Mouse (Mus musculus): ENCODE data around the gene Nol11. TPM values are rescaled to one million over a fixed set of nuclear protein-coding genes. Genes with fewer than 3 reads are reported as not detected.

Gene Nol11
- 72.9 and 74.5 TPM in 2 replicates for polyA plus RNA-seq (2014; fragmentation: Nextera tagmentation; extraction: Ambion mirVana)

DNA sequence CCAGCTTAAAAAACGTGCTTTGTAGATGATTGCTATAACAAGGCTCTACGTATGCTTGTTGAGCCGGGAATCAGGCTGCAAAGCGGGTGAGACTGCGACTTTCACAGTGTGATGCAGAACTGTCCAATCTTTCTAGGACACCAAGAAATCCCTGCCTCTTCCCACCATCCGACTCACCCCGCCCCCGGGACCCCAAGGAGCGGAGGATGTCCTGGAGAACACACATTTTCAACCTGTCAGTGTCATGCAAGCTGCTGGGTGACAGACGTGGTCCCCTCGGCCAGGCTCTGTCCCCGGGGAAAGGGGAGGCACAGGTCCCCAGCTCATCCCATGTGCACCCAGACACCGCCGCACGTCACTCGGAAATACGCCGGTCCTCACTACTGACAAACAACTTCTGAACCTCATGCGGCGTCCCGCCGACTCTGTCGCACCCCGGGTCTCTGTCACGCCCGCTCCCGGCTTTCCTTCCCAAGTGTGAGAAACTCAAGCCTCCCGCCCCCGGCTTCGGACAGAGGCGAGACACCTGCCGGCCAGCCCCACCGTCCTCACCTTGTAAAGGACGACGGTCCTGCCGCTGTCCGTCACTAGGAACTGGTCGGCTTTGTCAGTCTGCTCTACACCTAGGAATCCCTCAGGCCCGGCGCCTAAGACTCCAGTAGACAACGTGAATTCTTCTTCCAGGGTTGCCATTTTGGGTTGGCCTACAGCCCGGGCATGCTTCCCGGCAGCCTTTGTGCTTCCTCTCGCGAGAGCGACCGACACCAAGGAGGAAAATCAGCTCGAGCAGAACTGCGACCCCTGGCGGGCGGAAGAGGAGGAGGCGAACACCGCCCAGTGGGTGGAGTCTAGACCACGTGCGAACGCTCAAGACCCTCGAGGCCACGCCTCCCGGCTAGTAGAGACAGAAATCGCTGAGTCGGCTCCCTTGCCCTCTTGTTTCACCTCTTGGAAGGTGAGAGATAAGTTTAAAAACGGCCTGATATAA lies at the start of gene Nol11:
Nol11 (minus strand) TSS at position 817 of the 988 bp plus-strand sequence.
- H3K9ac ChIP-seq (ENCODE audit: low read length): peak within 1 kb of the TSS; percentile 89
- H3K36me3 ChIP-seq (ENCODE audit: control insufficient read depth, insufficient read depth, low read length): peaks cover 8% of the 10 kb centered on the region
- DNase-seq (ENCODE audit: low spot score) (peak; percentile 100), ATAC-seq (ENCODE audit: insufficient number of reproducible peaks, low FRiP score, low TSS enrichment, low read depth) (peak; percentile 92)
- H3K4me1 ChIP-seq (ENCODE audit: control insufficient read depth, insufficient read depth, low read length): 0 out of 2 replicates have a peak, but pooled peaks cover 2% of the 10 kb centered on the region
- H3K4me2 ChIP-seq (ENCODE audit: low read depth, severe bottlenecking): peak within 1 kb of the TSS; percentile 82
- no peaks in the 10 kb centered on the region for H3K27me3 ChIP-seq (ENCODE audit: control insufficient read depth, insufficient read depth, low read length)
- under 1% methylated on average over 62 of the region's 62 CpGs for WGBS
- H3K9me3 ChIP-seq (ENCODE audit: control insufficient read depth, low read length): no peaks in the 10 kb centered on the region
- H3K27ac ChIP-seq (replicated peaks; ENCODE audit: low read depth, low read length): no peak within 1 kb of the TSS; the same call in 1 of the 2 replicates
- H3K4me3 ChIP-seq (ENCODE audit: low read depth, low read length): peak within 1 kb of the TSS; percentile 91

- Histone ChIP-seq H3K27me3 (ENCODE audit: control insufficient read depth, insufficient read depth, low read length) (no peaks in the 10 kb centered on the region), H3K4me3 (ENCODE audit: low read depth, low read length) (no peak overlapping the region), H3K9ac (ENCODE audit: low read length) (no peak overlapping the region), H3K4me1 (ENCODE audit: control insufficient read depth, insufficient read depth, low read length) (no peaks in the 10 kb centered on the region), H3K36me3 (ENCODE audit: control insufficient read depth, insufficient read depth, low read length) (peaks cover 3% of the 10 kb centered on the region; the same call in 1 of the 2 replicates), H3K4me2 (ENCODE audit: low read depth, severe bottlenecking) (no peak overlapping the region), H3K27ac (replicated peaks; ENCODE audit: low read depth, low read length) (no peak overlapping the region), H3K9me3 (ENCODE audit: control insufficient read depth, low read length) (no peaks in the 10 kb centered on the region)
- no peak for DNase-seq (ENCODE audit: low spot score)
- WGBS: 93% methylated on average over 6 of the region's 6 CpGs
- no peak for ATAC-seq (ENCODE audit: insufficient number of reproducible peaks, low FRiP score, low TSS enrichment, low read depth)
Observed at GRCm38 (mm10) chr11:107238506-107238905, 49.3 kb upstream of the Nol11 start.

DNA sequence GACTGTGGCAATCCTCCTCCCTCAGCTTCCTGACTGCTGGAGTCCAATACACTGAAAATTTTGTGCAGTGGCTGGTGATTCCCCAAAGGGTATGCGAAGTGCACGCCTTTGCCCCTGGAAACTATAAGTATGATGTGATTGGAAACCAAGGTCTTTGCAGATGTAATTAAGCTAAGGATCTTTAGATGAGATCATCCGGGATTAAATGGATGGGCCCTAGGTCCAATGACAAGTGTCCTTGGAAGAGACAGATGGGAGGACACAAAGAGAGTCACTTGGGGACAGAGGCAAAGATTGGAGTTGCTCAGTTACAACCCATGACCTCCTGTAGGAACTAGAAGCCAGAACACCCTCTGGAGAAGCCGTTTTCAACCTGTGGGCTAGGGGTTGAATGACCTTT lies 48.4 kb upstream of the Nol11 start:
- no peak overlapping the region for H3K4me2 ChIP-seq (ENCODE audit: low read depth, severe bottlenecking)
- H3K9ac ChIP-seq (ENCODE audit: low read length): no peak overlapping the region
- no peaks in the 10 kb centered on the region for H3K27me3 ChIP-seq (ENCODE audit: control insufficient read depth, insufficient read depth, low read length)
- no peak overlapping the region for H3K27ac ChIP-seq (replicated peaks; ENCODE audit: low read depth, low read length)
- no peaks in the 10 kb centered on the region for H3K9me3 ChIP-seq (ENCODE audit: control insufficient read depth, low read length)
- H3K4me1 ChIP-seq (ENCODE audit: control insufficient read depth, insufficient read depth, low read length): no peaks in the 10 kb centered on the region
- 95% methylated on average over 4 of the region's 4 CpGs for WGBS
- no peak for DNase-seq (ENCODE audit: low spot score)
- H3K36me3 ChIP-seq (ENCODE audit: control insufficient read depth, insufficient read depth, low read length): peaks cover 3% of the 10 kb centered on the region; the same call in 1 of the 2 replicates
- no peak for ATAC-seq (ENCODE audit: insufficient number of reproducible peaks, low FRiP score, low TSS enrichment, low read depth)
- no peak overlapping the region for H3K4me3 ChIP-seq (ENCODE audit: low read depth, low read length)

- Histone ChIP-seq H3K4me1 (ENCODE audit: control insufficient read depth, insufficient read depth, low read length) (no peaks in the 10 kb centered on the region), H3K27me3 (ENCODE audit: control insufficient read depth, insufficient read depth, low read length) (no peaks in the 10 kb centered on the region), H3K9ac (ENCODE audit: low read length) (no peak overlapping the region), H3K4me2 (ENCODE audit: low read depth, severe bottlenecking) (no peak overlapping the region), H3K27ac (replicated peaks; ENCODE audit: low read depth, low read length) (no peak overlapping the region), H3K4me3 (ENCODE audit: low read depth, low read length) (no peak overlapping the region), H3K9me3 (ENCODE audit: control insufficient read depth, low read length) (no peaks in the 10 kb centered on the region; the same call in 1 of the 2 replicates), H3K36me3 (ENCODE audit: control insufficient read depth, insufficient read depth, low read length) (peaks cover 5% of the 10 kb centered on the region; the same call in 1 of the 2 replicates)
- WGBS: 88% methylated on average over 5 of the region's 5 CpGs
- ATAC-seq (ENCODE audit: insufficient number of reproducible peaks, low FRiP score, low TSS enrichment, low read depth): no peak
- no peak for DNase-seq (ENCODE audit: low spot score)
Observed at GRCm38 (mm10) chr11:107233252-107233890, 44.2 kb upstream of the Nol11 start.

DNA sequence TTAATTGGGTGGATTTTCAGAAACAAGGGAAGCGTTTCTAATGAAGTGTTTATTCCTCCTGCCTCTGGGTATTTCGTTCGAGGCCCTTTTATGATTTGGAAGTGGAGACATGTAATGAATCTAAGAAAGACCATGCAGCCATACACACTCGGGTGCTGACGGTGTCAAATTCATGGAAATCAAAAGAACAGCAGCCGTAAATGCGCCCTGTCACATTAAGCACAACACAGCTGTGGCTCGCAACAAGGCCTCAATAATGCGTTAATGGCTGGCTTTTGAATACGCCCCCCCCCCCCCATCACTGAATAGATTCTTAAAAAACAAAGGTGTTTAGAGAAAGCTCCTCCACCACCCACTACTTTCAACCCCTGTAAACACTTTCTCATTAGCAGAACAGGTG lies 40.9 kb upstream of the Nol11 start:
- no peaks in the 10 kb centered on the region; the same call in 1 of the 2 replicates for H3K9me3 ChIP-seq (ENCODE audit: control insufficient read depth, low read length)
- H3K4me2 ChIP-seq (ENCODE audit: low read depth, severe bottlenecking): no peak overlapping the region
- WGBS: 32% methylated on average over 10 of the region's 10 CpGs
- H3K4me1 ChIP-seq (ENCODE audit: control insufficient read depth, insufficient read depth, low read length): no peaks in the 10 kb centered on the region
- H3K4me3 ChIP-seq (ENCODE audit: low read depth, low read length): no peak overlapping the region
- no peaks in the 10 kb centered on the region for H3K27me3 ChIP-seq (ENCODE audit: control insufficient read depth, insufficient read depth, low read length)
- no peak overlapping the region for H3K27ac ChIP-seq (replicated peaks; ENCODE audit: low read depth, low read length)
- DNase-seq (ENCODE audit: low spot score) (peak; percentile 27), ATAC-seq (ENCODE audit: insufficient number of reproducible peaks, low FRiP score, low TSS enrichment, low read depth) (no peak)
- no peak overlapping the region for H3K9ac ChIP-seq (ENCODE audit: low read length)
- H3K36me3 ChIP-seq (ENCODE audit: control insufficient read depth, insufficient read depth, low read length): peaks cover 5% of the 10 kb centered on the region; the same call in 1 of the 2 replicates

DNA sequence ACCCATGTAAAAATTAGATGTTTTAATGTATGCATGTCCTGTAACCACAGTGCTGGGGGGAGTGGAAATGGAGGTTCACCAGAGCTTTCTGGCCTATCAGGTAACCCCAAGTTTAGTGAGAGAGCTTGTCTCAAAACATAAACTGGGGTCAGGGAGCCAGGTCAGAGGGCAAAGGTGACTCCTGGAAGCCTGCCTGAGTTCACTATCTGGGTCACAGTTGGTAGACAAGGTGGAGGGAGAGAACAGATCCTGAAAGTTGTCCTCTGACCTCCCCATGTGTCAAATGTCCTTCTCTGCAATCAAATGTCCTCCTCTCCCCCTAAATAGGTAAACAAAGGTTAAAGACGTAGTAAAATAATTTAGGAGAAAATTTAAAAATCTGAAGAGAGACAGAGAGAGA lies 37.2 kb upstream of the Nol11 start:
- DNase-seq (ENCODE audit: low spot score): no peak
- no peaks in the 10 kb centered on the region for H3K27me3 ChIP-seq (ENCODE audit: control insufficient read depth, insufficient read depth, low read length)
- no peaks in the 10 kb centered on the region for H3K9me3 ChIP-seq (ENCODE audit: control insufficient read depth, low read length)
- no peak overlapping the region for H3K4me2 ChIP-seq (ENCODE audit: low read depth, severe bottlenecking)
- H3K9ac ChIP-seq (ENCODE audit: low read length): no peak overlapping the region
- ATAC-seq (ENCODE audit: insufficient number of reproducible peaks, low FRiP score, low TSS enrichment, low read depth): no peak
- H3K4me1 ChIP-seq (ENCODE audit: control insufficient read depth, insufficient read depth, low read length): no peaks in the 10 kb centered on the region
- H3K36me3 ChIP-seq (ENCODE audit: control insufficient read depth, insufficient read depth, low read length): peaks cover 4% of the 10 kb centered on the region; the same call in 1 of the 2 replicates
- 100% methylated on average over 1 of the region's 1 CpGs for WGBS
- no peak overlapping the region for H3K4me3 ChIP-seq (ENCODE audit: low read depth, low read length)
- no peak overlapping the region for H3K27ac ChIP-seq (replicated peaks; ENCODE audit: low read depth, low read length)

GRCm38 (mm10) chr11:107226013-107226412 lies 36.8 kb upstream of the Nol11 start:
- Histone ChIP-seq H3K36me3 (ENCODE audit: control insufficient read depth, insufficient read depth, low read length) (peaks cover 3% of the 10 kb centered on the region; the same call in 1 of the 2 replicates), H3K27me3 (ENCODE audit: control insufficient read depth, insufficient read depth, low read length) (no peaks in the 10 kb centered on the region), H3K4me1 (ENCODE audit: control insufficient read depth, insufficient read depth, low read length) (no peaks in the 10 kb centered on the region), H3K4me3 (ENCODE audit: low read depth, low read length) (no peak overlapping the region), H3K9ac (ENCODE audit: low read length) (no peak overlapping the region), H3K27ac (replicated peaks; ENCODE audit: low read depth, low read length) (no peak overlapping the region), H3K4me2 (ENCODE audit: low read depth, severe bottlenecking) (no peak overlapping the region), H3K9me3 (ENCODE audit: control insufficient read depth, low read length) (no peaks in the 10 kb centered on the region)
- 89% methylated on average over 10 of the region's 10 CpGs for WGBS
- no peak for DNase-seq (ENCODE audit: low spot score)
- no peak for ATAC-seq (ENCODE audit: insufficient number of reproducible peaks, low FRiP score, low TSS enrichment, low read depth)

- Histone ChIP-seq H3K27me3 (ENCODE audit: control insufficient read depth, insufficient read depth, low read length) (no peaks in the 10 kb centered on the region), H3K9ac (ENCODE audit: low read length) (no peak overlapping the region), H3K9me3 (ENCODE audit: control insufficient read depth, low read length) (no peaks in the 10 kb centered on the region), H3K27ac (replicated peaks; ENCODE audit: low read depth, low read length) (no peak overlapping the region), H3K4me3 (ENCODE audit: low read depth, low read length) (no peak overlapping the region), H3K4me2 (ENCODE audit: low read depth, severe bottlenecking) (no peak overlapping the region), H3K4me1 (ENCODE audit: control insufficient read depth, insufficient read depth, low read length) (no peaks in the 10 kb centered on the region), H3K36me3 (ENCODE audit: control insufficient read depth, insufficient read depth, low read length) (peaks cover 3% of the 10 kb centered on the region; the same call in 1 of the 2 replicates)
- DNase-seq (ENCODE audit: low spot score): no peak
- ATAC-seq (ENCODE audit: insufficient number of reproducible peaks, low FRiP score, low TSS enrichment, low read depth): no peak
- 84% methylated on average over 5 of the region's 5 CpGs for WGBS
Observed at GRCm38 (mm10) chr11:107225301-107225700, 36.1 kb upstream of the Nol11 start.
